Mouse (Mus musculus) MN1 (cell line): ENCODE measurements around the gene Hlcs.

Source experiments
- DNase-seq: peaks from one replicate; pipeline ENCODE4 v3.0.0-alpha.2; 2016; ENCODE audit warnings: low spot score

Gene Hlcs

GRCm38 (mm10) chr16:94313229-94314030 lies at the start of gene Hlcs:
Gene Hlcs (minus strand): TSS chr16:94313571.
- DNase-seq = peak; percentile 96

- peak; percentile 82 for DNase-seq
Measured at GRCm38 (mm10) chr16:94362174-94362873, 49.0 kb upstream of the Hlcs start.

- DNase-seq = no peak
Measured at GRCm38 (mm10) chr16:94360578-94361350, 47.4 kb upstream of the Hlcs start.

GRCm38 (mm10) chr16:94358091-94358490 lies 44.7 kb upstream of the Hlcs start:
- no peak for DNase-seq

- DNase-seq = no peak
Measured at GRCm38 (mm10) chr16:94356776-94357494, 43.6 kb upstream of the Hlcs start.

- DNase-seq = no peak
Measured at GRCm38 (mm10) chr16:94356046-94356445, 42.7 kb upstream of the Hlcs start.

GRCm38 (mm10) chr16:94354450-94354849 lies 41.1 kb upstream of the Hlcs start:
- peak; percentile 79 for DNase-seq

GRCm38 (mm10) chr16:94350287-94350677 lies 36.9 kb upstream of the Hlcs start:
- peak; percentile 33 for DNase-seq

- DNase-seq = peak; percentile 64
Measured at GRCm38 (mm10) chr16:94349588-94350286, 36.4 kb upstream of the Hlcs start.

GRCm38 (mm10) chr16:94348779-94349178 lies 35.4 kb upstream of the Hlcs start:
- no peak for DNase-seq

GRCm38 (mm10) chr16:94347080-94347731 lies 33.8 kb upstream of the Hlcs start:
- no peak for DNase-seq

GRCm38 (mm10) chr16:94345733-94346132 lies 32.4 kb upstream of the Hlcs start:
- DNase-seq = no peak

- DNase-seq = peak; percentile 49
Measured at GRCm38 (mm10) chr16:94339164-94340160, 26.1 kb upstream of the Hlcs start.

GRCm38 (mm10) chr16:94335656-94336055 lies 22.3 kb upstream of the Hlcs start:
- DNase-seq = no peak

- DNase-seq = peak; percentile 48
Measured at GRCm38 (mm10) chr16:94331886-94332252, 18.5 kb upstream of the Hlcs start.

- DNase-seq = no peak
Measured at GRCm38 (mm10) chr16:94331233-94331885, 18.0 kb upstream of the Hlcs start.

GRCm38 (mm10) chr16:94330429-94330828 lies 17.1 kb upstream of the Hlcs start:
- peak; percentile 35 for DNase-seq

- no peak for DNase-seq
Measured at GRCm38 (mm10) chr16:94328881-94329867, 15.8 kb upstream of the Hlcs start.
